Comparison of ENCODE assay signal across 8 mouse cellular contexts in genomic region chr12:55560025-55560690, GRCm38 (mm10). TPM values are rescaled to one million over a fixed set of nuclear protein-coding genes. Genes with fewer than 3 reads are reported as not detected.
DNase-seq lines count a peak whose midpoint lies in the region; ATAC-seq and TF ChIP-seq lines count a peak whose summit lies in the region.

No protein-coding gene starts in this region.

- H3K36me3 ChIP-seq in CH12.LX (replicated peaks in 1 of 2; ENCODE audit: control insufficient read depth in 1 of 2, insufficient read depth in 1 of 2, low read length in 1 of 2): no peaks in the 10 kb centered on the region
- no peaks in the 10 kb centered on the region for H3K36me3 ChIP-seq in heart, embryonic 15.5 days
- H3K36me3 ChIP-seq in thymus, adult 2 months (ENCODE audit: control insufficient read depth, insufficient read depth, low read length): no peaks in the 10 kb centered on the region

- TF ChIP-seq RAD21 in CH12.LX (IDR thresholded peaks at IDR 0.05; ENCODE audit: low read depth, low read length): no peak

- peaks cover 3 to 10% of the 10 kb centered on the region in 2 experiments; a peak in 3 of 4 replicates for H3K4me1 ChIP-seq in CH12.LX (ENCODE audit: control insufficient read depth in 1 of 2, insufficient read depth in 2 of 2)
- H3K4me1 ChIP-seq in heart, embryonic 15.5 days (replicated peaks): no peaks in the 10 kb centered on the region; the same call in 1 of the 2 replicates
- H3K4me1 ChIP-seq in thymus, adult 2 months (replicated peaks; ENCODE audit: control insufficient read depth, insufficient read depth, low read length): no peaks in the 10 kb centered on the region

- no peaks in the 10 kb centered on the region for H3K9me3 ChIP-seq in CH12.LX (replicated peaks; ENCODE audit: low read length)
- H3K9me3 ChIP-seq in heart, embryonic 15.5 days (replicated peaks): no peaks in the 10 kb centered on the region

- 0 out of 2 replicates have a peak, but pooled peaks cover 3% of the 10 kb centered on the region for H3K79me2 ChIP-seq in CH12.LX (replicated peaks; ENCODE audit: control insufficient read depth, extremely low read depth, insufficient read depth, poor library complexity, severe bottlenecking)

- WGBS in heart, embryonic 15.5 days: 14% methylated on average over 19 of the region's 19 CpGs
- 13% methylated on average over 19 of the region's 19 CpGs for WGBS in thymus, adult 2 months

- H3K27me3 ChIP-seq in CH12.LX (replicated peaks): no peaks in the 10 kb centered on the region
- H3K27me3 ChIP-seq in heart, embryonic 15.5 days: no peaks in the 10 kb centered on the region
- H3K27me3 ChIP-seq in thymus, adult 2 months (ENCODE audit: control insufficient read depth, insufficient read depth, low read length): no peaks in the 10 kb centered on the region

- peak overlapping the region; percentile 80 for H3K4me2 ChIP-seq in CH12.LX (ENCODE audit: insufficient read depth, low read depth, poor library complexity, severe bottlenecking)
- peak overlapping the region; percentile 66 for H3K4me2 ChIP-seq in heart, embryonic 15.5 days

- DNase-seq in CH12.LX (ENCODE audit: extremely low read depth): peak; percentile 31
- DNase-seq in adrenal gland, postnatal 36 days: peak; percentile 32 to 46
- DNase-seq in kidney, postnatal 25 days: peak; percentile 54 to 61
- peak; percentile 54 for DNase-seq in thymus, adult 2 months
- no peak for DNase-seq in frontal cortex, postnatal 14 days (ENCODE audit: low spot score in 2 of 2)
- DNase-seq in right cerebral cortex, postnatal 10 days (ENCODE audit: low spot score in 2 of 2): no peak

- no peak overlapping the region for H3K27ac ChIP-seq in CH12.LX (ENCODE audit: insufficient read depth, low read depth)
- no peak overlapping the region for H3K27ac ChIP-seq in heart, embryonic 15.5 days
- no peak overlapping the region for H3K27ac ChIP-seq in thymus, adult 2 months (ENCODE audit: control insufficient read depth, insufficient read depth, low read length)

- TF ChIP-seq CTCF in CH12.LX (conservative IDR thresholded peaks at IDR 0.05 in 1 of 2, IDR thresholded peaks at IDR 0.05 in 1 of 2; ENCODE audit: low read depth in 2 of 2, low read length in 2 of 2): no peak
- TF ChIP-seq CTCF in thymus, adult 2 months (IDR thresholded peaks at IDR 0.05; ENCODE audit: borderline replicate concordance, control insufficient read depth, extremely low read depth, insufficient read depth, low read length, poor library complexity): no peak

- TF ChIP-seq POLR2A in CH12.LX (IDR thresholded peaks at IDR 0.05; ENCODE audit: low read depth, low read length): no peak
- no peak for TF ChIP-seq POLR2A in thymus, adult 2 months (IDR thresholded peaks at IDR 0.05; ENCODE audit: control insufficient read depth, extremely low read depth, insufficient read depth, low read length, poor library complexity)

- ATAC-seq in heart, embryonic 15.5 days (replicated peaks; ENCODE audit: insufficient number of reproducible peaks, insufficient read depth, low FRiP score, low read depth): no peak
- ATAC-seq in megakaryocyte progenitor cell, adult 5-6 weeks (replicated peaks; ENCODE audit: poor library complexity): peak; percentile 90

- in situ Hi-C loops in CH12.LX (cut with MboI; ENCODE audit: low pct_ligation_motif_present, low pct_unique_long_range_greater_than_20kb, low sequenced_read_pairs): no loop called here

- dilution Hi-C loops in CH12.LX (cut with MboI; ENCODE audit: extremely low pct_ligation_motif_present, extremely low pct_unique_long_range_greater_than_20kb, low sequenced_read_pairs): no loop called here

- peak overlapping the region; percentile 57 for H3K9ac ChIP-seq in CH12.LX (ENCODE audit: insufficient read depth, low read depth)
- H3K9ac ChIP-seq in heart, embryonic 15.5 days: peak overlapping the region; percentile 10; the same call in 1 of the 2 replicates

- peak; percentile 27; the same call in 1 of the 2 replicates for TF ChIP-seq EP300 in CH12.LX (IDR thresholded peaks at IDR 0.05; ENCODE audit: low read length)

- peak overlapping the region; percentile 46 to 59 (median 54) for H3K4me3 ChIP-seq in CH12.LX (replicated peaks in 1 of 3; ENCODE audit: low read depth in 2 of 3, low read length in 2 of 3, poor library complexity in 1 of 3)
- peak overlapping the region; percentile 45 for H3K4me3 ChIP-seq in heart, embryonic 15.5 days
- peak overlapping the region; percentile 40 for H3K4me3 ChIP-seq in thymus, adult 2 months (ENCODE audit: control insufficient read depth, insufficient read depth, low read length)

TF ChIP-seq in CH12.LX, 34 proteins besides CTCF, POLR2A, EP300 and RAD21:
- TF ChIP-seq PAX5 (IDR thresholded peaks at IDR 0.05; ENCODE audit: low read length) (no peak), JUN (IDR thresholded peaks at IDR 0.05; ENCODE audit: insufficient read depth, low read depth, low read length) (no peak), ELF1 (IDR thresholded peaks at IDR 0.05; ENCODE audit: low read depth, low read length) (peak; percentile 16; the same call in 1 of the 2 replicates), RCOR1 (conservative IDR thresholded peaks at IDR 0.05; ENCODE audit: low read depth, low read length) (no peak), ZKSCAN1 (IDR thresholded peaks at IDR 0.05; ENCODE audit: borderline replicate concordance, low read depth, low read length) (no peak), TBP (conservative IDR thresholded peaks at IDR 0.05; ENCODE audit: low read depth, low read length) (no peak), E2F4 (IDR thresholded peaks at IDR 0.05; ENCODE audit: insufficient replicate concordance, low read depth, low read length) (no peak), MAZ (IDR thresholded peaks at IDR 0.05; ENCODE audit: low read depth, low read length) (0 out of 2 replicates have a peak, but pooled peaks have one; percentile 60), MAFK (IDR thresholded peaks at IDR 0.05; ENCODE audit: insufficient replicate concordance, low read length) (no peak), KAT2A (IDR thresholded peaks at IDR 0.05; ENCODE audit: insufficient replicate concordance, low read length) (no peak), SMC3 (IDR thresholded peaks at IDR 0.05; ENCODE audit: low read depth, low read length) (no peak), HCFC1 (IDR thresholded peaks at IDR 0.05; ENCODE audit: low read depth, low read length) (peak; percentile 29; the same call in 1 of the 2 replicates), BHLHE40 (IDR thresholded peaks at IDR 0.05; ENCODE audit: low read depth, low read length) (0 out of 2 replicates have a peak, but pooled peaks have one; percentile 8), SIN3A (IDR thresholded peaks at IDR 0.05; ENCODE audit: low read length) (peak; percentile 66; the same call in 1 of the 2 replicates), CHD1 (IDR thresholded peaks at IDR 0.05; ENCODE audit: low read depth, low read length) (no peak), MXI1 (IDR thresholded peaks at IDR 0.05; ENCODE audit: low read depth, low read length) (no peak; the same call in 1 of the 2 replicates), MEF2A (IDR thresholded peaks at IDR 0.05; ENCODE audit: borderline replicate concordance, low read depth, low read length) (no peak)

RNA-seq across cellular contexts. Expression of gene Aldoart2, which starts 4.9 kb away (rescaled TPM):
- total RNA-seq in CH12.LX (2012; rRNA removed) (not detected in 2 replicates), CH12.LX (2014; rRNA removed) (not detected in 2 replicates)
- polyA plus RNA-seq in CH12.LX (2012; ENCODE audit: insufficient read length, low read depth): 0.16 TPM in 1 of 2 replicates, not detected in the other
- total RNA-seq in adrenal gland, postnatal 36 days (2021): not detected
- polyA plus RNA-seq in heart, embryonic 15.5 days (2015; fragmentation: Nextera tagmentation; extraction: Ambion mirVana): 0.10 TPM in 1 of 2 replicates, not detected in the other
- not detected in 2 replicates for total RNA-seq in megakaryocyte progenitor cell, adult 5-6 weeks (2015)
- not detected in 2 replicates for total RNA-seq in megakaryocyte progenitor cell, adult 5-6 weeks (2017)
- polyA plus RNA-seq in thymus, adult 2 months (2012; rRNA removed): 0.09 and 0.11 TPM in 2 replicates

RNA-seq across cellular contexts. Expression of gene Insm2, which starts 39.1 kb away (rescaled TPM):
- total RNA-seq in CH12.LX (2012; rRNA removed) (not detected in 2 replicates), CH12.LX (2014; rRNA removed) (not detected in 2 replicates)
- polyA plus RNA-seq in CH12.LX (2012; ENCODE audit: insufficient read length, low read depth): not detected in 2 replicates
- under 1 TPM; 0.40 to 0.92 TPM for total RNA-seq in adrenal gland, postnatal 36 days (2021)
- 0.04 and 1.3 TPM in 2 replicates for polyA plus RNA-seq in heart, embryonic 15.5 days (2015; fragmentation: Nextera tagmentation; extraction: Ambion mirVana)
- not detected in 2 replicates for total RNA-seq in megakaryocyte progenitor cell, adult 5-6 weeks (2015)
- not detected in 2 replicates for total RNA-seq in megakaryocyte progenitor cell, adult 5-6 weeks (2017)
- 0.03 and 0.10 TPM in 2 replicates for polyA plus RNA-seq in thymus, adult 2 months (2012; rRNA removed)

Comparison
In these comparisons a context has a peak if more than half of its experiments do, and no peak if none do; other contexts are left out.
1. DNase-seq: peak in CH12.LX (single experiment), adrenal gland, postnatal 36 days (2 of 2), kidney, postnatal 25 days (2 of 2) and thymus, adult 2 months (single experiment); none in frontal cortex, postnatal 14 days (0 of 2) and right cerebral cortex, postnatal 10 days (0 of 2).
2. Peak in every context shown above with its lines, with median percentiles within 50 percentile points of each other: H3K4me3 ChIP-seq.